ENCODE assay signal across 24 mouse cellular contexts in genomic region chr1:151464914-151465313, GRCm38 (mm10). TPM values are rescaled to one million over a fixed set of nuclear protein-coding genes. Genes with fewer than 3 reads are reported as not detected.
DNase-seq lines count a peak whose midpoint lies in the region; ATAC-seq and TF ChIP-seq lines count a peak whose summit lies in the region.
"Had no signal": no experiment of that assay in that cellular context is flagged by ENCODE, and none has a peak within 500 bp of the region (broad histone marks: within the 10 kb centered on the region; RNA-seq: fewer than 3 reads in every experiment).

No protein-coding gene starts in this region.

- no peaks in the 10 kb centered on the region for H3K27me3 ChIP-seq in liver, adult 2 months (ENCODE audit: control insufficient read depth, insufficient read depth, low read length)
- H3K27me3 ChIP-seq in liver, embryonic 12.5 days (replicated peaks) = no peaks in the 10 kb centered on the region
- H3K27me3 ChIP-seq: embryonic facial prominence, embryonic 15.5 days; hindbrain, embryonic 12.5 days; midbrain, embryonic 13.5 days; stomach, embryonic 15.5 days had no signal

- H3K4me3 ChIP-seq in liver, adult 2 months (ENCODE audit: insufficient read depth, low read depth, low read length) = no peak overlapping the region
- H3K4me3 ChIP-seq in liver, embryonic 12.5 days = no peak overlapping the region
- H3K4me3 ChIP-seq: embryonic facial prominence, embryonic 15.5 days; hindbrain, embryonic 12.5 days; midbrain, embryonic 13.5 days; stomach, embryonic 15.5 days had no signal

- H3K4me1 ChIP-seq in liver, adult 2 months (ENCODE audit: control insufficient read depth, insufficient read depth, low read length) = peaks cover 2% of the 10 kb centered on the region; the same call in 1 of the 2 replicates
- H3K4me1 ChIP-seq in liver, embryonic 12.5 days = no peaks in the 10 kb centered on the region
- H3K4me1 ChIP-seq: embryonic facial prominence, embryonic 15.5 days; hindbrain, embryonic 12.5 days; midbrain, embryonic 13.5 days; stomach, embryonic 15.5 days had no signal

- no peak overlapping the region for H3K27ac ChIP-seq in liver, adult 2 months (replicated peaks; ENCODE audit: insufficient read depth, low read depth, low read length)
- no peak overlapping the region for H3K27ac ChIP-seq in liver, embryonic 12.5 days
- H3K27ac ChIP-seq: embryonic facial prominence, embryonic 15.5 days; hindbrain, embryonic 12.5 days; midbrain, embryonic 13.5 days; stomach, embryonic 15.5 days had no signal

- ATAC-seq in liver, embryonic 12.5 days = no peak
- ATAC-seq in megakaryocyte, adult 5-6 weeks (ENCODE audit: poor library complexity, severe bottlenecking) = no peak
- ATAC-seq: forebrain, embryonic 14.5 days; inflammation-experienced regulatory T-cells, adult 6 months had no signal

- no peak for TF ChIP-seq POLR2A in liver, adult 2 months (IDR thresholded peaks at IDR 0.05; ENCODE audit: extremely low read depth, insufficient read depth, low read length)

- peaks cover 14% of the 10 kb centered on the region for H3K36me3 ChIP-seq in liver, adult 2 months (ENCODE audit: control insufficient read depth, insufficient read depth, low read length)
- peaks cover 31% of the 10 kb centered on the region for H3K36me3 ChIP-seq in liver, embryonic 12.5 days

- no peaks in the 10 kb centered on the region for H3K9me3 ChIP-seq in liver, embryonic 12.5 days (replicated peaks)
- H3K9me3 ChIP-seq: embryonic facial prominence, embryonic 15.5 days; hindbrain, embryonic 12.5 days; midbrain, embryonic 13.5 days; stomach, embryonic 15.5 days had no signal

- peak; percentile 24 for DNase-seq in embryo, embryonic 10 days (ENCODE audit: low spot score)
- DNase-seq in embryo, embryonic 9.5 days (ENCODE audit: extremely low spot score) = no peak
- peak; percentile 61 for DNase-seq in liver, adult 2 months (ENCODE audit: extremely low read depth, low read depth, low spot score)
- DNase-seq in kidney, adult 9 months = peak; percentile 81
- DNase-seq in mesoderm, embryonic 11.5 days (ENCODE audit: low read depth, low spot score) = peak; percentile 21
- DNase-seq in retina, embryonic 14.5 days (ENCODE audit: low spot score) = no peak
- DNase-seq: adrenal gland, postnatal 36 days; cerebellum, adult 9-10 months; gastrocnemius, postnatal 10 days; heart, postnatal 14 days; lung, adult 18-20 months; lung, postnatal 10 days; right cerebral cortex, postnatal 4 days; thymus, postnatal 25 days had no signal

- H3K79me2 ChIP-seq in liver, adult 2 months (ENCODE audit: control insufficient read depth, insufficient read depth, low read length) = no peaks in the 10 kb centered on the region

- no peak overlapping the region for H3K9ac ChIP-seq in liver, adult 2 months (ENCODE audit: low read depth, low read length)
- H3K9ac ChIP-seq in liver, embryonic 12.5 days = no peak overlapping the region
- H3K9ac ChIP-seq: embryonic facial prominence, embryonic 15.5 days; hindbrain, embryonic 12.5 days; midbrain, embryonic 13.5 days; stomach, embryonic 15.5 days had no signal

- no peak for TF ChIP-seq CTCF in liver, adult 2 months (IDR thresholded peaks at IDR 0.05; ENCODE audit: low read depth, low read length)

- WGBS in liver, adult 2 months = 61% methylated on average over 4 of the region's 4 CpGs
- WGBS in liver, embryonic 12.5 days (ENCODE audit: insufficient replicate concordance) = 74% methylated on average over 4 of the region's 4 CpGs

- H3K4me2 ChIP-seq in liver, embryonic 12.5 days = no peak overlapping the region
- H3K4me2 ChIP-seq: embryonic facial prominence, embryonic 15.5 days; heart, embryonic 11.5 days; hindbrain, embryonic 12.5 days; liver, embryonic 11.5 days; midbrain, embryonic 13.5 days; stomach, embryonic 15.5 days had no signal

RNA-seq across cellular contexts. Expression of gene Rnf2, which starts 35.8 kb away (rescaled TPM):
- 19.7 and 21.8 TPM in 2 replicates for total RNA-seq in liver, adult 2 months (2014; rRNA removed)
- polyA plus RNA-seq in liver, adult 2 months (2012; rRNA removed) = 6.7 and 7.5 TPM in 2 replicates
- polyA plus RNA-seq in liver, embryonic 12.5 days (2016; fragmentation: Nextera tagmentation; extraction: Ambion mirVana) = 35.2 and 35.4 TPM in 2 replicates
- 39.1 and 44.5 TPM in 2 replicates for total RNA-seq in megakaryocyte, adult 5-6 weeks (2015)
- total RNA-seq in megakaryocyte, adult 5-6 weeks (2017) = 79.0 and 93.8 TPM in 2 replicates

RNA-seq across cellular contexts. Expression of gene Trmt1l, which starts 36.6 kb away (rescaled TPM):
- 15.9 TPM in 2 replicates for total RNA-seq in liver, adult 2 months (2014; rRNA removed)
- polyA plus RNA-seq in liver, adult 2 months (2012; rRNA removed) = 8.3 and 9.6 TPM in 2 replicates
- 29.7 and 31.6 TPM in 2 replicates for polyA plus RNA-seq in liver, embryonic 12.5 days (2016; fragmentation: Nextera tagmentation; extraction: Ambion mirVana)
- total RNA-seq in megakaryocyte, adult 5-6 weeks (2015) = 34.7 and 40.4 TPM in 2 replicates
- 20.8 and 20.9 TPM in 2 replicates for total RNA-seq in megakaryocyte, adult 5-6 weeks (2017)

RNA-seq across cellular contexts. Expression of gene Swt1, which starts 36.7 kb away (rescaled TPM):
- 20.2 and 27.0 TPM in 2 replicates for total RNA-seq in liver, adult 2 months (2014; rRNA removed)
- polyA plus RNA-seq in liver, adult 2 months (2012; rRNA removed) = 2.5 and 6.8 TPM in 2 replicates
- polyA plus RNA-seq in liver, embryonic 12.5 days (2016; fragmentation: Nextera tagmentation; extraction: Ambion mirVana) = 21.3 and 23.5 TPM in 2 replicates
- total RNA-seq in megakaryocyte, adult 5-6 weeks (2015) = 20.3 and 27.6 TPM in 2 replicates
- total RNA-seq in megakaryocyte, adult 5-6 weeks (2017) = 19.2 and 21.1 TPM in 2 replicates

Comparison
In these comparisons a context has a peak if more than half of its experiments do, and no peak if none do; other contexts are left out.
1. DNase-seq: peak in embryo, embryonic 10 days (single experiment), liver, adult 2 months (single experiment), kidney, adult 9 months (single experiment) and mesoderm, embryonic 11.5 days (single experiment); none in embryo, embryonic 9.5 days (single experiment) and retina, embryonic 14.5 days (single experiment).